Mouse (Mus musculus) 3134 (cell line): ENCODE data around the gene Elovl6.

Experiments
- DNase-seq: peaks from one replicate; pipeline ENCODE4 v3.0.0-alpha.2; 2011; ENCODE audit warnings: low spot score; ENCODE audit not compliant: insufficient read length; ENCODE audit errors: extremely low read depth

Gene Elovl6

DNA sequence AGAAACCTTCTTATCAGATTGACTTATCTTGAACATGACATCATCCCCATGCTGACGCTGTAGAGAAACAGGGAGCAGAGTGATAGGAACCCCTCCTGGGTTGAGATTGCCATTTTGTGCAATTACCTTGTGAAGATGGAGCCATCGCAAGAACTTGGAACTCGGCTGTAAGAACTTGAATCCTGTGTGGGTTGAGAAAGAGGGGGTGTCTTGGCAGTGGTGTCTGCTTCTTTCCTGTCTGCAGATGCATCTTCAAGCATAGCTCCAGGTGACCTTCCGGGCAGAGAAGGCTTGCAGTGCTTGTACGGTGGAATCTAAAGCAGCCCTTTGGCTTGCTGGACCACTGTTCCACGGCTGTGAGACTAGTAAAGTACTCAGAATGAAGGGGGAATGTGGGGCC, 63.9 kb downstream of the Elovl6 start:
- no peak for DNase-seq

GRCm38 (mm10) chr3:129602289-129602688, 70.1 kb downstream of the Elovl6 start:
- DNase-seq = no peak

DNA sequence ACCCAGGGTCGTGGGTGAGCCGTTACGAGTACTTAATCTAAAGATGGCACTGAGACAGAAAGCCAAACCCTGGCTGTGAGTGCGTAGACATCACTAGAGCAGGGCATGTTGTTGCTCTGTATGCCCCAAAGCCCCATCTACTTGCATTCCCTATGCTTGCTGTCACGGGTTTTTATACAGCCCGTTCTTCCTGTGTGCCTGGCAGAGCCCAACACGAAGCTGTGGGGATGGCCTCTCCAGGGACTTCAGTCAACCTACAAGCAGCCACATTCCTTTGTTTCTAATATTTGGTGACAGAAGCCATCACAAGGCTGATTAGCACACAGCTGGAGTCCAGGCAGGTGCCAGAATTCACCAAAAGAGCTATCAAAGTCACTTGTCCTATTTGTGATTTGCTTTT, 73.3 kb downstream of the Elovl6 start:
- DNase-seq = no peak

- DNase-seq = no peak
Measured at GRCm38 (mm10) chr3:129605934-129606333, 73.8 kb downstream of the Elovl6 start.

- no peak for DNase-seq
Measured at GRCm38 (mm10) chr3:129611626-129612025, 79.5 kb downstream of the Elovl6 start.

- DNase-seq = peak; percentile 17
Measured at GRCm38 (mm10) chr3:129612311-129613097, 80.3 kb downstream of the Elovl6 start.

DNA sequence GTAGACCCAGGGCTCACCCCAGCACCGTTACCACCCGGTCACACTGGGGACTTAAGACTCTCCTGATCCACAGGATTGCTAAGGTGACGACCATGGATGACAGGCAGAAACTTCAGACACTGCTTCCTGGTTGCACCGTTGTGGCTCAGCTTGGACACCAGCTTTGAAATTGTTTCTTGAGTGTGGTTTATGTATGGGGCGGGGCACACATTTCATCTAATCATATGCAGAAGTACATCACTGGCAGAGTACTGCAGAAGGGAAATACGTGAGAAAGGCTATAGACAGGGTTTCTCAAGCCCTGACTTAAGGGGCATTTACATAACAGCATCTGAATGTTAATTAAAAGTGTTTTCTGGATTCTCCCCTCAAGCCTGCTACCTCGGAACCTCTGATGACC, 81.6 kb downstream of the Elovl6 start:
- DNase-seq = no peak

GRCm38 (mm10) chr3:129614216-129614615, 82.1 kb downstream of the Elovl6 start:
- DNase-seq = no peak

DNA sequence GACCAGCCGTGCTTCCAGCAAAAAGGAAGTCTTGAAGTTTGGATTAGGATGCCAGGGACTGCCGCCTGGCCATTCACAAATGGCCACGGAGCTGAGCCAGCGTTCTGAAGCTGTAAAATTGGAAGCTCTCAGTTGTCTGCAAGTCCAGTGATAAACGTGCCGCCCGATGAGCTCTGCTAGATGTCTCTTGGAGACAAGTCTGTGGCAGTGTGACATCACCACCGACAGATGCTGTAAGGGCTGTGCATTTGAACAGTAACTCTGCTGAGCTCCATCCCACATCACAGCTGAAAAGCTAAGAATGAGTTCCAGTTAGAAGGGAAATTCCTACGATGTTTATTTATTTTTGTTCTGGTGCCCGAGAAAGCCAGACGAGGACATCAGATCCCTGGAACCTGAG, 85.3 kb downstream of the Elovl6 start:
- no peak for DNase-seq

- DNase-seq = no peak
Measured at GRCm38 (mm10) chr3:129619194-129619775, 87.1 kb downstream of the Elovl6 start.

GRCm38 (mm10) chr3:129620802-129621201, 88.6 kb downstream of the Elovl6 start:
- DNase-seq = no peak

GRCm38 (mm10) chr3:129621255-129621654, 89.1 kb downstream of the Elovl6 start:
- DNase-seq = no peak

GRCm38 (mm10) chr3:129622120-129622519, 90.0 kb downstream of the Elovl6 start:
- no peak for DNase-seq

GRCm38 (mm10) chr3:129622705-129623104, 90.5 kb downstream of the Elovl6 start:
- DNase-seq = no peak

- no peak for DNase-seq
Measured at GRCm38 (mm10) chr3:129624193-129624805, 92.1 kb downstream of the Elovl6 start.

DNA sequence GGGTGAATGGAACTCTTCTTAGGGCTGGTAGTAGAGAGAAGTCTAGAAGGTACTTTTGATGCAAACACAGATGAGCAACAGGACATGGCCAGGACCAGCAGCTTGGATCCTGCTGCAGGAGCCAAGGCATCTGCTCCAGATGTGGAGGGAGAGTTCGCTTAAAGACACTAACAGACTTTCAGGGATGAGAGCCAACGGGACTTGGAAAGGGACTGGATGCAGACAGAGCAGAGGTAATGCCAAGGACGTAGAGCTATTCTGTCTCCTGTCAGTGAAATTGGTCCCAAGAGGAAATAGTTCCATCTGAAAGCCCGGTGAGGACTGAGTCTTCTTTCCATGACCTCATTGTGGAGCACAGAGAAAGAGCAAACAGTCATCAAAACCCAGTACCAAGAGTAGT, 95.1 kb downstream of the Elovl6 start:
- no peak for DNase-seq

DNA sequence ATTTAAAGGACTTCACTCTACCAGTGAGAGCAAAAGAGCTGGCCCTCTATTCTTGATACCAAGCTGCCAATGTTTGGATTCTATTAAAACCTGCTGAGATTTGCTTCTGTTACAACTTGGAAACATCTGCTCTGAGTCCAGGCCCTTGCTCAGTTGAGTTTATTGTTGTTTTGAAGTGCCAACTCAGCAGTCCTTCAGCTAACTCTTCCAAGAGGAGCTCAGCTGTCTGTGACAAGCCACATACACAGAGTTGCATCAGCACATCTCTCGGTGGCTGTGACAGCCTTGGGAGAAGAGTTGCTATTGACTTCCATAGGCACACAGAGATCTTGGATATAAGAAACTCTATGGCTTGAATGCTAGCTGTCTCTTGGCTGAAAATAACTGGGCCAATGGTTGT, 98.9 kb downstream of the Elovl6 start:
- no peak for DNase-seq

DNA sequence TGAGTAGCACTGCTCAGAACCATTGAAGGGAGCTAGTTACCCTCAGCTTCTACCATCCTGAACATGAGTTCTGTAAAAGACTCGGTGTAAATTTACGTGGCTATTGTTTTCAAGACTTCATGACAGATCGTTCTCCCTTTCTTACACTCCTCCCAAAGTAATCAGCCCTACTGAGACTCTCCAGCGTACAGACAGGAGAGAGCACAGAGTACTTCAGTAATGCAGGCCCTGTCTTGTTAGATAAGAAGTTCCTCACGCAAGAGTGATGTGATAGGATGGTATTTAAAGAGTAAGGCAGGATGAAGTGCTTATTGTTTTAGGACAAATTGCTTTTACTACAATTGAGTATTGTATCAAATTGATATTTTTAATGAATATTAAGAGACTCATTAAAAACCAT, 99.7 kb downstream of the Elovl6 start:
- DNase-seq = no peak

DNA sequence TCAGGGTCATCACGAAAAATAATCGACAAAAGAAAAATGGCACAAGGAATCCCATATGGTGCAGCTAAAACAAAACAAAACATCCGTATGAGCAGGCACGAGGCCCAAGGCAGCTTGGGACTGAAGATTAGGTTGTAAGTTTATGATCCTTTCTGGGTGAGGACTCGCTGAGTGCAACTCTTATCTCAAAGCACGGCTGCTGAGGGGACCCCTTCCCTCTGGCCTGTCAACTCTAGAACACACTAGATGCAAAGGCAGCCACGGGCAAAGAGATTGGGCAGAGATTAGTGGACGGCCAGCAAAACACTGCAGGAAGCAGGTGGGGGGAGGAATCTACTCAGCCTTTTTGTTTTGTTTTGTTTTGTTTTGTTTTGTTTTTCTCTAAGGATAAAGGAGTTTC, 101.4 kb downstream of the Elovl6 start:
- DNase-seq = no peak

GRCm38 (mm10) chr3:129634260-129634901, 102.2 kb downstream of the Elovl6 start:
- no peak for DNase-seq

- no peak for DNase-seq
Measured at GRCm38 (mm10) chr3:129637446-129637845, 105.3 kb downstream of the Elovl6 start.

DNA sequence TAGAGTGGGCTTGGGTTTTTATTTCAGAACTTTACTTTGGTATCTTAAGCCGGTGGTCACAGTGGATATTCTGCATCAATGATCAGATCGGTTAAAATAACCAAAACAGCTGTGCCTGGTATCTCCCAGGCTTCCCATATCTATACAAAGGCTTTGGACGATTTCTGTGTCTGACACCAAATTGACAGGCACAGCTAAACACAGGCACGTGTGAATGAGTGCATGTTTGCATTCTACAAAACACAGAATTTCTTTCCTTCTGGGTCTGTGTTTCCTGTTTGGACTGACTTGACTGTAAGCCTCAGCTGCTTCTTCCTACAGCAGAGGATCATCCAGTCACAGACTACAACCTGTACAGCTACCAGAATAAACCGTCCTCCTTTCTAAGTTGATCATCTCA, 107.5 kb downstream of the Elovl6 start:
- DNase-seq = no peak
